Mouse (Mus musculus): ENCODE measurements around the gene Tmpo. TPM values are rescaled to one million over a fixed set of nuclear protein-coding genes. Genes with fewer than 3 reads are reported as not detected.
A peak's percentile ranks its signal among the peaks of the same experiment; 100 is the strongest.

Tmpo gene
- total RNA-seq, 2 experiments from 2014 or later = 39.7 to 41.5 TPM

DNA sequence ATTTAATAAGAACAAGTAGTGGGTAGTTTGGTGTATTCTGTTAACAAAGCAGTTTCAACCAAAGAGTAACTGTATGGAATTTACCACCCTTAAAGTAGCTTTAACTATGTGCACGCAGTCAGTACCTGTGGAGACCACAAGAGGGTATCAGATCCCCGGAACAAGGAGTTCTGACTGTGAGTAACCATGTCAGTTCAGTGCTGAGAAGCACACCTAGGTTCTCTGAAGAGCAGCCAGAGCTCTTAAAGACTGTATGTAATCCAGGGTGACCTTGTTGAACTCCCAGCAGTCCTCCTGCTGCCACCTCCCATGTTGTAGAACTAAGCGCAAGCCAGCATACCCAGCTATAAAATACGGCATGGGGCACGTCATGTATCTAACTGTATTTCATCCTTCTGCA is 14.2 kb downstream of the Tmpo start:
- peak in 1 of 2 experiments; percentile 65 for DNase-seq (ENCODE audit: low spot score in 2 of 2)
- intact Hi-C loops (cut with DNase I) = no loop called here

DNA sequence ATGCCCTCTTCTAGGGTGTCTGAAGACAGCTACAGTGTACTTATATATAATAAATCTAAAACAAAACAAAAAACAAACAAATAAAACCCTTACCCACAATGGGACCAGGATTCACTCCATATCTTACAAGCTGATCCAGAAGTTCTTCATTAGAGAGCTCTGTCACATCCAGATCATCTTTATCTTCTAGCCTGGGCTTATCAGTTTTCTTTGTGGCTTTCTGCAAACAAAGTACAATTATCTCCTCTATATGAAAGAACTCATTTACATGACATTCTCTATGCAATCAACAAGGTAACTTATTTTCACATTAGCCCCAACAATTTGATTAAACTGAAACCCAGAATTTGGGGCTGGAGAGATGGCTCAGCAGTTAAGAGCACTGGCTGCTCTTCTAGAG is 15.3 kb downstream of the Tmpo start:
- intact Hi-C loops (cut with DNase I) = no loop called here
- DNase-seq (ENCODE audit: low spot score in 2 of 2) = no peak

DNA sequence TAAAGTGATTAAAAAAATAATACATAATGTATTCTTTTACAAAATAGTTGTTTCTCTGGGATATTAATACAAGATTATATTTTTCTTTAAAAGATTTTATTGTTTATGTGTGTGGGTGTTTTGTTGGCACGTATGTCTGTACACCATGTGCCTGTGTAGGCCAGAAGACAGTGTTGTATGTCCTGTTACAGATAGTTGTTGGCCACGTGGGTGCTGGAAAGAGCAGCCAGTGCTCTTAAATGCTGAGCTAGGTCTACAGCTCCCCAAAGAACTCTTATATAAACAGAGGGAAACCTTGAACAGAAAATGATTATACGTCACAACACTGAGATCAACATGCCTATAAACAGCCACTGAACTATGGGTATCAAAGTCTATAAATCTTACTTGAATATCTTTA is 16.6 kb downstream of the Tmpo start:
- no peak for DNase-seq (ENCODE audit: low spot score in 2 of 2)
- intact Hi-C loops (cut with DNase I) = no loop called here

DNA sequence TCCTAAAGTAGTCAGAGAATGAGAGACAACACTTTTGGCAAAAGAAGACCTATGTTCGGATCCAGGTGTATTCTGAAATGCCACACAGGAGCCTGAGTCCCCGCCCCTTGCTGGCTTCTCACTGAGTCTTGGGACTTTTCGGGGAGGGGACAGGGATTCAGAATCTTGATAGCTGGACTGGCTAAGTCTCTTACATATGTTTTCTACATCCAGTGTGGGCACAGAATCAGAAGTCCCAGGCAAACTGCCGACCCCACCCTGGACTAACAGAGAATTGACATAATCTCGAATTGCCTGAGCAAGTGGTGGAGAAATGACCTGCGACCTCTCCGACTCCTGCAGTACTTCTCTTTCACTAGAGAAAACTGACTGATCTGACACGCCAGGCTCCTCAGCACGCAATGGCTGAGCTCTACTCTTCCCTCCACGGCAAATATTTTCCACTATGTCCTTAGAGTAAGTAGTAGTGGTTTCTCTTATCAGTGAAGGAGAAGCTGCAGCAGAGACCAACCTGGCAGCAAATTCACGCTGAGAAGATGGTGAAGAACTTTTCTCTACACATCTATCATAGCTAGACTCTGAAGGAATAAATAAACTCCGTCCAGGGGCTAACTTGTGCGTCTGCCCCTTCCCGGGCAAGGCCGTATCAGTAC is 18.5 kb downstream of the Tmpo start:
- intact Hi-C loops (cut with DNase I) = no loop called here

DNA sequence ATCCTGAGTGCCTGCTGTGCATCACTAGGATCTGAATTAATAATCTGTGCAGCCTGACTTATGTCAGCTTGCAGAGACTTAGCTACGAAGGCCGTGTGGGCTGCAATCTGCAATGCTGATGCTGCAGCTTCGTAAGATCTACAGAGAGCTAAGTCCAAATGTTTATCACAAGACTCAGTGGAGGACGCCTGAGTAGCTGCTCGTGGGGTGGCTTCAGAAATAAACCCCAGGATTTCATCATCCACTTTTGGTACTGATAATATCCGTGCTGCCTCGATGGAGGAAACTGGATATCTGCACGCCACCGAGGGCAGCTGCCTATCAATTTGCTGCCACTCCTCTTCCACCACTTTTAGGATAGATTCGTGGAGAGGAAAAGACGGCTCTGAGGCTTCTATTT is 19.0 kb downstream of the Tmpo start:
- peak in 1 of 2 experiments; percentile 41 for DNase-seq (ENCODE audit: low spot score in 2 of 2)
- intact Hi-C loops (cut with DNase I) = no loop called here

More for the DNA sequence above, 18.5 kb downstream of the Tmpo start:
- no peak for DNase-seq (ENCODE audit: low spot score in 2 of 2)

DNA sequence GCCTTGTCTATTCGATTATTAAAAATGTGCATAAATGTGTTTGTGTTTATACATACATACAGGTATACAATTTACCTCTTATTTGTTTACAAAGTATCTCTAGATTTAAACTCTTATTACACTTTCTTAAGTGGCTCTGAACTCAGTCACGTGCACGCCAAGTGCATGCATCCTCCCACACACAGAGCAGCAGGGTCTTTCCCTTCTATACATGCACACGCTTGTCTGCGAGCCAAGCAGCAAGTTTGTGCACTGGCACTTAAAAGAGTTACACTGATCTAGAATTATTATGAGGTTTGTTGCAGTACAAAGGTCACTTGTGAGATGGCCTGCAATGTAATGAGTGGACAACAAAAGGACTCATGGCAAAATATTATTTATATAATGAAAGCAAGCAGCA is 20.1 kb downstream of the Tmpo start:
- intact Hi-C loops (cut with DNase I) = no loop called here
- no peak for DNase-seq (ENCODE audit: low spot score in 2 of 2)

DNA sequence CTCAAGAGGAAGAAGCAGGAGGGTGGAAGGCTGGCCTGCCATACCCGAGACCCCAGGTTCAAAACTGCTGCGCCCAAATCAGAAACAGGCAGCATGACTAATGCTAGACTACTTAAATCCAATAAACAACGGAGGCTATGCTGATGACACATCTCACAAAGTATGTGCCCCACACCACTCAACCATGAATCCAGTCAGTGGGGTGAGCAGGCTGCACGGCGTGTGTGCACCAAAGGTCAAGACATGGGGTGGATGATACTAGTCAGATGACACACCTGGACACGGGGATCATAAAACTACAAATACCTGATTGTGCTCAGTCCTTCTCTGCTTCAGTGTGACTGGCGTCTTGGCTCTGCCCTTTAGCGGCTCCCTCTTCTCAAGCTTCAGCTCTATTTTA is 22.7 kb downstream of the Tmpo start:
- no peak for DNase-seq (ENCODE audit: low spot score in 2 of 2)
- intact Hi-C loops (cut with DNase I) = no loop called here

DNA sequence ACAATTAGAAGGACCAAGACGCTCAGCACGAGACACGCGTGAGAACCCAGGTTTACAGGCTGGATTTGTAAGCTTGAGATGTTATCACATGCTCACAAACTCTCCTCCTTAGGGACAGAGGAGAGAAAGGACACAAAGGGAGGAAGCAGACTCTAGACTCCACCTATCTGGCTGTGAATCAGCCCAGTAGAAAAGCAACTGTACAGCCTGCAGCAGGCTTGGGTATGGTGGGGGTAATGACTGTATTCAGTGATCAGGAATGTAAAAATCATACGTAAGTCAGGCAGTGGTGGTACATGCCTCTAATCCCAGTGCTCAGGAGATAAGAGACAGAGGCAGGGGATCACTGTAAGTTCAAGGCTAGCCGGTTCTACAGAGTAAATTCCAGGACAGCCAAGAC is 24.8 kb downstream of the Tmpo start:
- intact Hi-C loops (cut with DNase I) = no loop called here
- no peak for DNase-seq (ENCODE audit: low spot score in 2 of 2)

DNA sequence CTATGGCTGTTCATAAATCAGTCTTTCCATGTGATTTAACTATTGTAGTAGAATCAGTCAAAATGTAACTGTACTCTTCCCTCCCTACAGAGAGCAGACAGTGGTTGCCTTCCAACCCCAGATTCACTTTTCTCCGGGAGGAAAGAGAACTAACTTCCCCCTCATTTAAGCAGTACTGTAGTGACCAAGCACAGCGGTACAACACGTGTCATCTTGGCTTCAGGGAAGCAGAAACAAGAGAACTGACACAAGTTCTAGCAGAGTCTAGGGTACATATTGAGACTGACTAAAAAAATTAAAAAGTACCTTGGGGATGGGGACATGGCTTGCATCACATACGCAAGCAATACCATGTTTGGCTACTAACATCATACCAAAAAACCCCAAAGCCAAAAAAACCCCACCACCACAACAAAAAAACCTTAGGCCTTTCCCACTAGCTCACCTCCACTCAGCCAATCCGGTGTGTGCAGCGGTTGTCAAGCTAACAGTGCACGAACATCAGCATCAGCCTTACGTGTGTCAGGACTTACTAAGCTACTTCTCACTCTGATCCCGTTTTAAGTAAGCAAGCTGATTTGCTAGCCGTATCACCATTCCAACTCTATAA is 27.1 kb downstream of the Tmpo start:
- no peak for DNase-seq (ENCODE audit: low spot score in 2 of 2)
- intact Hi-C loops (cut with DNase I) = no loop called here

DNA sequence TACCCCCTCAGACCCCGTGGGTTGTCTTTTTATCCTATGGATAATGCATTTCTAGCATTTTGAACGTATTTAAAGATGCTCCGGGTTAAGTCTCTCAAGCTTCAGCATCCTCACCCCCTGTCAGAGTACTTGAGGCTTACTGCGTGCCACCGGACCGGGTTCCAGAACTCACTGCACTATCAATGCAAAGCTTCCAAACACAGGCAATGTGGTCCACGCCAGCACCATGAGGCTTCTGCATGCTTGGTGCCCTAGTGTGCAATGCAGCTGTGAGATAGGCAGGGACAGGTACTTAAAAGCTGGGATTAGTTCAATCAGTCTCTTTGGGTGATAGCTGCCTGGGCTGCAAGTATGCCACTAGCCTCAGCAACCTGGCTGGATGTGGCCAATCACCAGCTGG is 35.7 kb downstream of the Tmpo start:
- intact Hi-C loops (cut with DNase I) = no loop called here
- DNase-seq (ENCODE audit: low spot score in 2 of 2) = no peak

DNA sequence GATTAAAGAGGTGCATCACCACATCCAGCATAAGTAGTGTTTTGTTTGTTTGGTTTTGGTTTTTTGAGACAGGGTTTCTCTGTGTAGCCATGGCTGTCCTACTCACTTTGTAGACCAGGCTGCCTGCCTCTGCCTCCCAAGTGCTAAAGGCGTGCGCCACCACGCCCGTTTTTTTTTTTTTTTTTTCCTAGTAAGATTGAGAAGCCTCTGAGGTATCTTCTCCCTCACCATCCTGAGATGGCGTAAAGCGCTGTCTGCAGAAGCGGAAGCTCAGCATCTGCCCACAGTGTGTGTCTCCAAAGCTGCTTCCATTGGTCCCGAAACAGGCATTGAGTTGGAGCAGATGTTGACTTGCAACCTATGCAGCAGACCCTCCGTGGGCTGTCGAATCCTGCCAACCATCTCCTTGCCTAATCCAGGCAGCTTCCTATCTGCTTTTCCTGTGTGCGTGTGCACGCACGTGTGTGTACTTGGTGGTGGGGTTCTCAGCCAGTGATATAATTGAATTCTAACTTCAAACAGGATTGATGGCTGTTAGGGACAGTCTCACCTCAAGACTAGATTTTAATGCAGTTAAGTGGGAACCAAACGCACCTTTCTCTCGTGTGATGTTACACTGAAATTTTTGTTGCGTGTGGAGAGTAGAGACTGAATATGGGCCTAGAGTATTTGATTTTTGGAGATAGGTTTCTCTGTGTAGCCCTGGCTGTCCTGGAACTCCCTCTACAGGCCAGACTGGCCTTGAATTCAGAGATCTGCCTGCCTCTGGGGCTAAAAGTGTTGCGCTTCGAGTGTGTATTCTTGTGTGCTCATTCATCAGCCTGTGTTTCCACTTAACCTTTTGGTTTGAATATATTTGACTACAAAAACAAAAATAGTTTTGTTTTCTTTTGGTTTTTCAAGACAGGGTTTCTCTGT is 37.5 kb downstream of the Tmpo start:
- intact Hi-C loops (cut with DNase I) = loop anchor here (2.0 kb wide), 1 partner anchor 71 kb away; no protein-coding TSS in a partner anchor
- no peak for DNase-seq (ENCODE audit: low spot score in 2 of 2)

DNA sequence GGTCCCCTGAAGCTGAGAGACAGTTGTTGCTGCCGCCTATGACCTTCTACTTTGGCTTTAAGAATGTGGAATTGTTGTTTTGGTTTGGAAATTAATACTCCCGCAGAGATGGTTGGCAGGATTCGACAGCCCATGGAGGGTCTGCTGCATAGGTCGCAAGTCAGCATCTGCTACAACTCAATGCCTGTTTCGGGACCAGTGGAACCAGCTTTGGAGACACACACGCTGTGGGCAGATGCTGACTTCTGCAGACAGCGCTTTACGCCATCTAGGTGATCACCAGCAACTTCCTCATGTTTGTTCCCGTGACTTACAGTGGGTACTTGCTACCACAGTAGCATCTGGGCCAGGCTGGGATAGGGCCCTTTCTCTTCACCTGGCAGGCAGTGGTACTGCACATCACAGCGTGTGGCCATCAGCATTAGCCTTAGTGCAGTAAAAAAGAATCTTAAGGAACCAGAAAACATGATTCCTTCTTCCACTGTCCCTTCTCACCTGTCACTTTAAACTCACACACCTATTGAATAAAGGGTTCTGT is 38.4 kb downstream of the Tmpo start:
- intact Hi-C loops (cut with DNase I) = loop anchor here (2.0 kb wide), 1 partner anchor 70 kb away; no protein-coding TSS in a partner anchor
- no peak for DNase-seq (ENCODE audit: low spot score in 2 of 2)

DNA sequence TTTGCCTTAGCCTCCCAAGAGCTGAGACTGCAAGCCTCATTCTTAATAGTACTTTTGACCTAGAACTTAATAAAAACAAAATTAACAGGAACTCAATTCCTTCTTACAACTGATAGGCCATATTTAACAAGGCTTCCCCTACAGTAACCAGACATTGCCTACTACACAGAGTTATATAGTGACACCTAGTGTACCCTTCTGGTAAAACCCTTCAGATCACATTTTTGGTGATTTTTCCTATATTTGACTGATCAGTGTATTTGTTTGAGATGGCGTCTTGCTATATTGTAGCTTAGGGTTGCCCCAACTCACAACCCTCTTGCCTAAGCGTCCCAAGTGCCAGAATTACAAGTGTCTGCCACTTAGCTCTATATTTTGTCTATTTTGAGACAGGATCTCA is 39.6 kb downstream of the Tmpo start:
- intact Hi-C loops (cut with DNase I) = no loop called here

DNA sequence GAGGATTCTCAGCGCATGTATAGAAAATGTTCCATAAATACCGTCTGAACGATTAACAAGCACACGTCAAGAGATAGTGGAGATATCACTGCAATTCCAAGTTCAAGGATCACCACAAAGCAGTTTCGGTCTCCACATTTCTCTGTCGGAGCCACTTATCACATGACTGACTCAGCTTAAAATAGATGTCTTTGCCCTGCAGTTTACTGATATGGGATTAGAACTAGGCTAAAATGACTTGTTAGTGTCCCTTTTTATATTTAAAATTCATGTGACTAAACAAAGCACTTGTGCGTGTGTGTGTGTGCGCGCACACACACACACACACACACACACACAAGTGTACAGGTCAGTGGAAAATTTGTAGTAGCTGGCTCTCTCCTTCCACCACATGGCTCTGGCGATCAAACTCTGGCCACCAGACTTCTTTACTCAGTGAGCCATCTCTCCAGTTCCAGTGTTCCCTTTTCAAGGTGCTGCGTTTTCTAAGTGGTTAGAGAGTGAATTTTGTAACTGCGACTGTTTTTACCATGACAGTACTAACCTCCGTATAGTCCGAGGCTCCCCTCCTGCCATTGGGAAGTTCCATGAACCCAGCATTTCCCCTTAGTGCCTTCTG is 41.9 kb downstream of the Tmpo start:
- DNase-seq (ENCODE audit: low spot score in 2 of 2) = no peak
- intact Hi-C loops (cut with DNase I) = no loop called here

More for the DNA sequence above, 39.6 kb downstream of the Tmpo start:
- DNase-seq (ENCODE audit: low spot score in 2 of 2) = peak in 1 of 2 experiments; percentile 38

DNA sequence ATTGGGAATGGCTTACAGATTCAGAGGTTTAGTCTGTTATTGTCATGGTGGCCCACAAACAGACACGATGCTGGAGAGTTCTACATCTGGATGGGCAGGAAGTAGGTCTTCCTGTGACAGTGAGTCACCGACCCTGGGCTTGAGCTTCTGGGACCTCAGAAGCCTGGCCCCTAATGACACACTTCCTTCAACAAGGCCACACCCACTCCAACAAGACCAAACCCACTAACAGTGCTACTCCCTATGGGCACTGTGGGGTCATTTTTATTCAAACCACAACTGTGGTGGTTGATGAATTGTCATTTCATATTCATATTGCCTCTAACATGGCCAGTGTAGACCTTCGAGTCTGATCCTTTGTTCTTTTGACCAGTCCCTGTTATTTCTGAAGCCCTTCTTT is 42.8 kb downstream of the Tmpo start:
- intact Hi-C loops (cut with DNase I) = no loop called here
- no peak for DNase-seq (ENCODE audit: low spot score in 2 of 2)

DNA sequence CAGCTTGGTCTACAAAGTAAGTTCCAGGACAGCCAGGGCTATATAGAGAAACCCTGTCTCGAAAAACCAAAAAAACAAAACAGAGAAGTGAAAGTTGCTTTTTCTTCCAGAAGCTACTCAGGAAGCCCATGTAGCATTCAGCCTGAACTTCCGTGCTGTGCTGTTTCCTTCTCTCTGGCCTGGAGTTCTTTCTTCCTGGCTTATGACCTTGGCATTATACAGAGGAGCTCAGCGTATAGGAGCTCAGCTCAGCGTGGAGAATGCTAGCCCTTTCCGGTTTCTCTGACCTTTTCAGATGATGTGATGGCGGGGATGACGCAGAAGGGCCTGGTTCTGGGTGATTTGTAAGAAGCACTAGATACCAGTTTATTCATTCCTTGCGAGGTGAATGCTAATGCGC is 43.7 kb downstream of the Tmpo start:
- DNase-seq (ENCODE audit: low spot score in 2 of 2) = no peak
- intact Hi-C loops (cut with DNase I) = no loop called here

DNA sequence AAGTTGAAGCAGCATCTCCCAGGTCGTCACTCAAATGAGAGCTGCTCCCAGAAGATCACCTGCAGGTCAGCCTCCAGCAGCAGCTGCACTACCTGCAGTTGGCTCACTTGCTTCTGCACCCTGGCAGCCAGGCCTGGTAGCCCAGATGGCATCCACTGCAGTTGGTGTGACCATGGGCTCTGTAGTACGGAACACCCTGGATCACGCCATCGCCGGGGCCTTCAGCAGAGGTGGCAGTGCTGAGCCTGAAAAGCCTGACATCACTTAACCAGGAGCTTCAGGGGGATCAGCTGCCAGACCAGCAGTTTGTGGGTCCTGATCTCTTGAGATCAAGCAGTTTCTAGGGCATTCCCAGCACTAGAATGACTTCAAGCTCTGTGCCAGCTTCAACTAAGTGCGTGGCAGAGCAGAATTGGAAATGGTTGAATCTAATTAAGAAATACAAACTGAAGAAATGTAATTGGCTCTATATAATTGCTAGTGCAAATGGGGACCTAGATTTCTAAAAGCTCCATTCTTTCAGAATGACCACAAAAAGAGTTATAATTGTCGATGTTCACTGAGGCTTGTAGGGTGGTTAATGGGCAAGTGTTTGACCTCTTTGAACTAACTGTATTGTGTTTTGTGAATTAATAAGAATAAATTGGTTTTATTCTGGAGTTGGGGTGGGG is 45.7 kb downstream of the Tmpo start:
- intact Hi-C loops (cut with DNase I) = no loop called here
- no peak for DNase-seq (ENCODE audit: low spot score in 2 of 2)

DNA sequence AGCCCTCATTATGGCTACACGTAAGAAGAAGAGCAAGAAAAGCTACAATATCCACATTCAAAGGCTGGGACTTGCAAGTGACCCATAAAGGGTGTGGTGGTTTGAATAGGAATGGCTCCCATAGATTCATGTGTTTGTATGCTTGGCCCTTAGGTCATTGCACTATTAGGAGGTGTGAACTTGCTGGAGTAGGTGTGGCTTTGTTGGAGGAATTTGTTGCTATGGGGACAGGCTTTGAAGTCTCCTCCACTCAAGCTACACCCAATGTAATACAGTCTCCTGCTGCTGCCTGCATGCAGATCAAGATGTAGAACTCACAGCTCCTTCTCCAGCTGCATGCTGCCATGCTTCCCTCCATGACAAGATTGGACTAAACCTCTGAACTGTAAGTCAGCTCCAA is 49.5 kb downstream of the Tmpo start:
- DNase-seq (ENCODE audit: low spot score in 2 of 2) = no peak
- intact Hi-C loops (cut with DNase I) = no loop called here

DNA sequence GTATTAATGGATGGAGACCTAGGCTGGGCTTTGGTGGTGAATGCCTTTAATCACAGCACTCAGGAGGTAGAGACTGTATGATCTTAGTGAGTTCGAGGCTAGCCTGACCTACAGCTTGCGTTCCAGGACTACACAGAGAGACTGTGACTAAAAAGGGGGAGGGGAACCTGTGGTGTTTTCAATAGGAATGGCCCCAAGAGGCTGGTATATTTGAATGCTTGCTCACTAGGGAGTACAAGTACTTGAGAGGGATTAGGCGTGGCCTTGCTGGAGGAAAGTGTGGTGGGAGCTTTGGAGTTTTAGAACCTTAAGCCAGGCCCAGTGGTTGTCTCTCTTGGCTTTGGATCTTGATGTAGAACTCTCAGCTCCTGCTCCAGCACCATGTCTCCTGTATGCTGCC is 50.3 kb downstream of the Tmpo start:
- no peak for DNase-seq (ENCODE audit: low spot score in 2 of 2)
- intact Hi-C loops (cut with DNase I) = no loop called here
